Mouse (Mus musculus): ENCODE measurements around the gene Mzt1. TPM values are rescaled to one million over a fixed set of nuclear protein-coding genes. Genes with fewer than 3 reads are reported as not detected.

Gene Mzt1
- polyA plus RNA-seq, 1 experiment from 2014 or later: 97.7 TPM

- Histone ChIP-seq H3K27me3 (ENCODE audit: control insufficient read depth, insufficient read depth, low read length) (no peaks in the 10 kb centered on the region), H3K27ac (ENCODE audit: low read length) (no peak overlapping the region), H3K9ac (ENCODE audit: low read length) (no peak overlapping the region), H3K36me3 (ENCODE audit: control insufficient read depth, insufficient read depth) (no peaks in the 10 kb centered on the region), H3K4me3 (ENCODE audit: low read length) (no peak overlapping the region), H3K4me2 (ENCODE audit: low read depth, low read length) (no peak overlapping the region), H3K4me1 (ENCODE audit: control insufficient read depth, insufficient read depth, low read length) (no peaks in the 10 kb centered on the region), H3K9me3 (replicated peaks; ENCODE audit: control insufficient read depth, low read length) (no peaks in the 10 kb centered on the region)
- 85% methylated on average over 2 of the region's 2 CpGs for WGBS
- ATAC-seq (replicated peaks; ENCODE audit: extremely low read depth, insufficient read depth, low FRiP score): no peak
Observed at GRCm38 (mm10) chr14:98992482-98992881, 53.5 kb downstream of the Mzt1 start.

- no peak for ATAC-seq (replicated peaks; ENCODE audit: extremely low read depth, insufficient read depth, low FRiP score)
- no peak overlapping the region for H3K9ac ChIP-seq (ENCODE audit: low read length)
- no peaks in the 10 kb centered on the region for H3K27me3 ChIP-seq (ENCODE audit: control insufficient read depth, insufficient read depth, low read length)
- WGBS: 65% methylated on average over 3 of the region's 3 CpGs
- no peak overlapping the region for H3K4me3 ChIP-seq (ENCODE audit: low read length)
- H3K4me1 ChIP-seq (ENCODE audit: control insufficient read depth, insufficient read depth, low read length): no peaks in the 10 kb centered on the region
- H3K36me3 ChIP-seq (ENCODE audit: control insufficient read depth, insufficient read depth): no peaks in the 10 kb centered on the region
- H3K4me2 ChIP-seq (ENCODE audit: low read depth, low read length): no peak overlapping the region
- no peaks in the 10 kb centered on the region for H3K9me3 ChIP-seq (replicated peaks; ENCODE audit: control insufficient read depth, low read length)
- no peak overlapping the region for H3K27ac ChIP-seq (ENCODE audit: low read length)
Observed at GRCm38 (mm10) chr14:98990636-98991035, 55.3 kb downstream of the Mzt1 start.

- no peaks in the 10 kb centered on the region for H3K27me3 ChIP-seq (ENCODE audit: control insufficient read depth, insufficient read depth, low read length)
- H3K9ac ChIP-seq (ENCODE audit: low read length): no peak overlapping the region
- no peaks in the 10 kb centered on the region for H3K36me3 ChIP-seq (ENCODE audit: control insufficient read depth, insufficient read depth)
- H3K4me2 ChIP-seq (ENCODE audit: low read depth, low read length): no peak overlapping the region
- H3K9me3 ChIP-seq (replicated peaks; ENCODE audit: control insufficient read depth, low read length): no peaks in the 10 kb centered on the region
- 23% methylated on average over 3 of the region's 3 CpGs for WGBS
- no peak overlapping the region for H3K4me3 ChIP-seq (ENCODE audit: low read length)
- H3K27ac ChIP-seq (ENCODE audit: low read length): no peak overlapping the region
- no peak for ATAC-seq (replicated peaks; ENCODE audit: extremely low read depth, insufficient read depth, low FRiP score)
- H3K4me1 ChIP-seq (ENCODE audit: control insufficient read depth, insufficient read depth, low read length): no peaks in the 10 kb centered on the region
Observed at GRCm38 (mm10) chr14:98989818-98990217, 56.1 kb downstream of the Mzt1 start.

Other genes starting within 250 kb of the Mzt1 start
- 4.4 TPM in 1 of 2 replicates, not detected in the other for gene Rpl36a-ps1, start 51.8 kb downstream of the Mzt1 start, polyA plus RNA-seq (2015; fragmentation: Nextera tagmentation; extraction: Ambion mirVana)
- gene Bora, start 88 bp upstream of the Mzt1 start, polyA plus RNA-seq (2015; fragmentation: Nextera tagmentation; extraction: Ambion mirVana): 41.5 and 46.1 TPM in 2 replicates
- 12.8 and 15.0 TPM in 2 replicates for gene Pibf1, start 53.3 kb upstream of the Mzt1 start, polyA plus RNA-seq (2015; fragmentation: Nextera tagmentation; extraction: Ambion mirVana)
- 17.1 and 18.3 TPM in 2 replicates for gene Dis3, start 53.6 kb upstream of the Mzt1 start, polyA plus RNA-seq (2015; fragmentation: Nextera tagmentation; extraction: Ambion mirVana)

All from heart, embryonic 16.5 days (tissue).